ENCODE assay signal across 22 mouse cellular contexts in genomic region chr5:144904356-144905134, GRCm38 (mm10).
DNase-seq lines count a peak whose midpoint lies in the region; ATAC-seq and TF ChIP-seq lines count a peak whose summit lies in the region.
"Had no signal": no experiment of that assay in that cellular context is flagged by ENCODE, and none has a peak within 500 bp of the region (broad histone marks: within the 10 kb centered on the region; RNA-seq: fewer than 3 reads in every experiment).

No protein-coding gene starts in this region.

- no peak for TF ChIP-seq CTCF in C2C12 (IDR thresholded peaks at IDR 0.05; ENCODE audit: control insufficient read depth, insufficient read depth, insufficient read length)

- no peak for ATAC-seq in CD4-positive, CD25-positive, alpha-beta regulatory T cell, adult 4 months
- ATAC-seq: forebrain, embryonic 15.5 days; intestine, embryonic 15.5 days had no signal

- DNase-seq in heart, embryonic 10.5 days (ENCODE audit: low spot score): no peak
- DNase-seq in heart, postnatal 4 days: no peak
- DNase-seq in 3T3-L1 (ENCODE audit: low read depth, low spot score) (peak; percentile 81), adipocyte (ENCODE audit: low spot score) (peak; percentile 65)
- no peak for DNase-seq in left cerebral cortex, adult 9 months (ENCODE audit: low spot score in 2 of 2)
- no peak for DNase-seq in adrenal gland, postnatal 4 days (ENCODE audit: low spot score in 2 of 2)
- DNase-seq: adrenal gland, postnatal 36 days; B cell, adult 2 months; cerebellum, adult 11-12 months; cerebellum, adult 9-10 months; cerebellum, postnatal 25 days; gastrocnemius, postnatal 14 days; heart, postnatal 10 days; kidney, adult 2 months had no signal

- no peaks in the 10 kb centered on the region for H3K9me3 ChIP-seq in heart, embryonic 10.5 days
- H3K9me3 ChIP-seq: embryonic facial prominence, embryonic 15.5 days; forebrain, embryonic 15.5 days; heart, embryonic 13.5 days; intestine, embryonic 15.5 days had no signal

- H3K27ac ChIP-seq in heart, embryonic 10.5 days: 0 out of 2 replicates have a peak overlapping the region, but pooled peaks have one; percentile 22
- H3K27ac ChIP-seq: embryonic facial prominence, embryonic 15.5 days; forebrain, embryonic 15.5 days; heart, embryonic 13.5 days; hindbrain, embryonic 14.5 days; intestine, embryonic 15.5 days had no signal

- peak overlapping the region; percentile 32 for H3ac ChIP-seq in C2C12 (ENCODE audit: control insufficient read depth, insufficient read length, low read depth)

- H3K79me2 ChIP-seq in C2C12 (ENCODE audit: control insufficient read depth, insufficient read depth): peaks cover 96% of the 10 kb centered on the region

- H3K27me3 ChIP-seq in heart, embryonic 10.5 days (ENCODE audit: insufficient read depth, poor library complexity, severe bottlenecking): no peaks in the 10 kb centered on the region
- no peaks in the 10 kb centered on the region for H3K27me3 ChIP-seq in C2C12 (ENCODE audit: control insufficient read depth, insufficient read depth, insufficient read length)
- H3K27me3 ChIP-seq: CH12.LX; embryonic facial prominence, embryonic 15.5 days; forebrain, embryonic 15.5 days; heart, embryonic 13.5 days; intestine, embryonic 15.5 days had no signal

- 77% methylated on average over 12 of the region's 12 CpGs for WGBS in heart, embryonic 10.5 days

- H3K4me1 ChIP-seq in heart, embryonic 10.5 days: peaks cover 37% of the 10 kb centered on the region
- H3K4me1 ChIP-seq: forebrain, embryonic 15.5 days had no signal

- peaks cover 14% of the 10 kb centered on the region for H3K36me3 ChIP-seq in heart, embryonic 10.5 days
- H3K36me3 ChIP-seq in C2C12 (ENCODE audit: control insufficient read depth, insufficient read depth): peaks cover 21% of the 10 kb centered on the region

- H3K79me3 ChIP-seq in C2C12 (ENCODE audit: low read depth): peaks cover 75% of the 10 kb centered on the region

- no peak overlapping the region for H3K4me3 ChIP-seq in heart, embryonic 10.5 days
- H3K4me3 ChIP-seq in C2C12 (ENCODE audit: insufficient read depth, poor library complexity, severe bottlenecking): no peak overlapping the region
- H3K4me3 ChIP-seq: embryonic facial prominence, embryonic 15.5 days; forebrain, embryonic 15.5 days; heart, embryonic 13.5 days; intestine, embryonic 15.5 days had no signal

TF ChIP-seq in C2C12, 6 proteins besides CTCF, POLR2A, EP300 and RAD21:
- TF ChIP-seq FOSL1 (IDR thresholded peaks at IDR 0.05; ENCODE audit: insufficient read depth, low read length, poor library complexity, severe bottlenecking): no peak
- TF ChIP-seq MYOD1 (IDR thresholded peaks at IDR 0.05; ENCODE audit: control insufficient read depth, insufficient read length, low read depth): no peak
- TF ChIP-seq MAX (IDR thresholded peaks at IDR 0.05): no peak
- TF ChIP-seq CEBPB (IDR thresholded peaks at IDR 0.05; ENCODE audit: low read depth): no peak
- no peak for TF ChIP-seq MYOG (IDR thresholded peaks at IDR 0.05; ENCODE audit: control insufficient read depth, extremely low read depth, insufficient read length)
- TF ChIP-seq USF1 (IDR thresholded peaks at IDR 0.05; ENCODE audit: low read depth): no peak

Comparison
In these comparisons a context has a peak if more than half of its experiments do, and no peak if none do; other contexts are left out.
1. DNase-seq: peak in 3T3-L1 (single experiment) and adipocyte (single experiment); none in heart, embryonic 10.5 days (single experiment), heart, postnatal 4 days (single experiment), left cerebral cortex, adult 9 months (0 of 2) and adrenal gland, postnatal 4 days (0 of 2).